Mouse (Mus musculus) ES-E14 (cell line): Measurements from ENCODE around the gene Ttll10. TPM values are rescaled to one million over a fixed set of nuclear protein-coding genes. Genes with fewer than 3 reads are reported as not detected.
A peak's percentile ranks its signal among the peaks of the same experiment; 100 is the strongest.

Experiments used
- DNase-seq: peaks from one replicate; pipeline ENCODE4 v3.0.0-alpha.2; 2013; ENCODE audit warnings: low read depth, low spot score
- H3K27ac ChIP-seq: 2 replicates; pipeline ENCODE4 v1.5.1; 2012; ENCODE audit warnings: low read depth, mild to moderate bottlenecking, low read length, moderate library complexity, mixed read lengths; ENCODE audit not compliant: poor library complexity, insufficient read depth, severe bottlenecking
- H3K36me3 ChIP-seq: 2 replicates; pipeline ENCODE4 v1.6.1; 2012; ENCODE audit warnings: mild to moderate bottlenecking, low read length, moderate library complexity, mixed read lengths; ENCODE audit not compliant: control insufficient read depth, poor library complexity, insufficient read depth, severe bottlenecking
- H3K4me1 ChIP-seq, 2 experiments: fragments of 150-350 bp in 1 of 2; sonication (generic) in 1 of 2; 2 replicates each; pipeline ENCODE4 v1.6.1; 2012; ENCODE audit warnings: low read length in 2 of 2, mild to moderate bottlenecking in 1 of 2, mixed read lengths in 1 of 2; ENCODE audit not compliant: control insufficient read depth in 2 of 2, insufficient read depth in 2 of 2, poor library complexity in 1 of 2
- H3K4me3 ChIP-seq, 2 experiments: fragments of 150-350 bp in 1 of 2; sonication (generic) in 1 of 2; 2 replicates each; pipeline ENCODE4 v1.5.1; 2012; ENCODE audit warnings: low read length in 2 of 2, low read depth in 1 of 2, mild to moderate bottlenecking in 1 of 2, mixed read lengths in 1 of 2; ENCODE audit not compliant: insufficient read depth in 1 of 2, poor library complexity in 1 of 2, severe bottlenecking in 1 of 2
- H3K9ac ChIP-seq: 2 replicates; pipeline ENCODE4 v1.6.1; 2012; ENCODE audit warnings: low read depth, mild to moderate bottlenecking, low read length, mixed read lengths; ENCODE audit not compliant: poor library complexity, insufficient read depth, severe bottlenecking
- H3K9me3 ChIP-seq: fragments of 150-350 bp; sonication (generic); 2 replicates; pipeline ENCODE4 v1.6.1; 2012; ENCODE audit warnings: low read depth, mild to moderate bottlenecking, low read length; ENCODE audit not compliant: control insufficient read depth, insufficient read depth
- CHD2 ChIP-seq: IDR thresholded peaks from 2 replicates; pipeline ENCODE4 v1.6.1; 2014; ENCODE audit warnings: mild to moderate bottlenecking, low read depth, low read length, inconsistent platforms
- HCFC1 ChIP-seq: IDR thresholded peaks from 2 replicates; pipeline ENCODE4 v1.6.1; 2012; ENCODE audit warnings: low read length, inconsistent platforms, borderline replicate concordance; ENCODE audit not compliant: insufficient read depth
- MAFK ChIP-seq: IDR thresholded peaks from 2 replicates; pipeline ENCODE4 v1.6.1; 2014; ENCODE audit warnings: mild to moderate bottlenecking, low read depth, low read length, inconsistent platforms; ENCODE audit not compliant: insufficient read depth
- ZC3H11A ChIP-seq: IDR thresholded peaks from 2 replicates; pipeline ENCODE4 v1.6.1; 2012; ENCODE audit warnings: low read depth, mild to moderate bottlenecking, inconsistent platforms, low read length, borderline replicate concordance
- ZNF384 ChIP-seq: IDR thresholded peaks from 2 replicates; pipeline ENCODE4 v1.6.1; 2012; ENCODE audit warnings: low read depth, low read length, inconsistent platforms
- in situ Hi-C, 2 experiments: fragments of 600-800 bp; cut with MboI; formaldehyde crosslinking; loops; one replicate each; pipeline ENCODE4 v1.15.1; 2025; ENCODE audit warnings: low sequenced_read_pairs in 2 of 2, inconsistent platforms in 1 of 2; ENCODE audit not compliant: unreplicated experiment in 2 of 2
- total RNA-seq: library from RNA; depleted of rRNA; stranded (reverse); fragments of 300-350 nt; gene quantifications from 2 replicates; pipeline ENCODE4 v1.2.3, GENCODE M21; 2012

Ttll10 gene
- total RNA-seq, 1 experiment = 0.22 TPM

GRCm38 (mm10) chr4:156064510-156064897, 5.3 kb upstream of the Ttll10 start:
- Histone ChIP-seq H3K4me3 (no peak overlapping the region), H3K36me3 (no peaks in the 10 kb centered on the region), H3K4me1 (peaks cover 11 to 30% of the 10 kb centered on the region in 2 experiments; a peak in 3 of 4 replicates), H3K27ac (peak overlapping the region; percentile 6; the same call in 1 of the 2 replicates), H3K9me3 (no peaks in the 10 kb centered on the region), H3K9ac (no peak overlapping the region)
- in situ Hi-C loops = no loop called here
- TF ChIP-seq HCFC1 (no peak), CHD2 (no peak), ZC3H11A (no peak), MAFK (no peak), ZNF384 (no peak)
- no peak for DNase-seq

DNA sequence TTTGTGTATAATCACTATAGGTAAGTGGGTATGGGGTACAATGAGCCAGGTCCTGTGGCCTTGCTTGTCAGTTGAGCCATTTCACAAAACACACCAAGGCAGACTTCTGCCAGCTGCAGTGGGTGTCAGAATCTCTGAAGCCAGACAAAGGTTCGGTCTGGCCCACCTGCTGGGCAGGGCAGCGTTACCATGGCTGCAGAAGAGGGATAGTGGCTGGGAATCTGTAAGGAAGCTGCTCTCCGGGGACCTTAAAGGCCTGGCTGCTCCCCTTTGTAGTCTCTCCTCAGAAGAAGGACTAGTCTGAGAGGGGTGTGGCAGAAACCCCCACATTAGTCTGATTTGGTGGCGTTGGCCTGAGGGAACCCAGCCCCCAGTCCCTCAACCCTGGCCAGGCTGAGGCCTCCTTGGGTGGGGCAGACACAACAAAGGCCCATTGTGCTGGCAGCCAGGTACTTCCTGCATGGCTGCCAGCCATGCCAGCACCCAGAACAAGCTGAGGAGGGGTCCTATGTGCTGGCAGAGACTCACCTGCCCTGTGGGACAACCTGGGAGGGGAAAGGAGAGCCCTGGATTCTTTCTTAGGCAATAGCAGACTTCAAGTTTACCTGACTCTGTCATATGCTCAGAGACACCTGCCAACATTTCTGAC, 4.8 kb upstream of the Ttll10 start:
- no peak for DNase-seq
- Histone ChIP-seq H3K36me3 (no peaks in the 10 kb centered on the region), H3K9me3 (no peaks in the 10 kb centered on the region), H3K4me1 (peaks cover 9 to 25% of the 10 kb centered on the region in 2 experiments; a peak in 3 of 4 replicates), H3K4me3 (no peak overlapping the region), H3K27ac (peak overlapping the region; percentile 6; the same call in 1 of the 2 replicates), H3K9ac (no peak overlapping the region)
- TF ChIP-seq CHD2 (no peak), HCFC1 (no peak), MAFK (no peak), ZC3H11A (no peak), ZNF384 (no peak)
- in situ Hi-C loops = no loop called here

DNA sequence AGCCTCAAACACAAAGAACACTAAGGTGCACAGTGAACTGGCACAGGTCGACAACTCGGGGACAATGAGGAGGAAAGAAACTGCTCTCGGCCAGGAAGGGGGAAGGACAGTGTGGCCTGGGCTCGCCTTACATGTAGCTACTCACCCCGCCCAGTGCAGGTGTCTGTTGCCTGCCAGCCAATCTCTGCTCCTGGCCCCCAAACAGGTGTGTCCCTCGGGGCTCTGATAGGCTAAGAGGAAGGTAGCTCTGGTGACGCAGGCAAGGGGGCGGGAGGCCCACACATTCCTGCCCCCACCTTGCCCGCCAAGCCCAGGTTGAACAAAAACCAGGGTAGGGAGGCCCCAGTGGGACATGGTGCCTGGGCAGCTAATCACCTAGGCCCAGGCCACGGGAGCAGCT, 499 bp upstream of the Ttll10 start:
- Histone ChIP-seq H3K4me3 (peak overlapping the region; percentile 57 to 66), H3K4me1 (peaks cover 5 to 20% of the 10 kb centered on the region in 2 experiments; a peak in 3 of 4 replicates), H3K36me3 (peaks cover under 1% of the 10 kb centered on the region; the same call in 1 of the 2 replicates), H3K9me3 (no peaks in the 10 kb centered on the region), H3K9ac (peak overlapping the region; percentile 46), H3K27ac (peak overlapping the region; percentile 66; the same call in 1 of the 2 replicates)
- TF ChIP-seq CHD2 (0 out of 2 replicates have a peak, but pooled peaks have one; percentile 27), ZNF384 (no peak)
- no peak for DNase-seq
- in situ Hi-C loops = no loop called here

DNA sequence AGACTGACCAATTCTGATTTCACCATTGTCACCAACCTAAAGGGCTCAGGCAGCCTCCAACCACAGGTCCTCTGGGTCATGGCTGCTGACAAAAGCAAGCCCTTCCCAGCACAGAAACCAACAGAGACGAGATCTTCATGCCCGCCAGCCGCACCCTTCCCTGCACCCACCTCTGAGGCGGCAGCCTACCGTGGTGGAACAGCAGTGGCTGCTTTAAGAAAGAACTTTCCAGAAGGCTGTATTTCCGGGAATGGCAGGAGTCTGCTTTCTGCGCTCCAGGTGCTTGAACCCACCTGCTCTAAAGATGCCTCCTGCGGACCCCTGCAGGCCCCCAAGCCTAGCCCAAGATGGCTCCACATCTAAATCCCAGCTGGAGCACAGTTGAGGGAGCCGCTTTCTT, 388 bp downstream of the Ttll10 start:
- DNase-seq = no peak
- no peak for TF ChIP-seq CHD2
- no peak for TF ChIP-seq MAFK
- no peak for TF ChIP-seq ZC3H11A
- no peak for TF ChIP-seq ZNF384
- TF ChIP-seq HCFC1 = no peak
- H3K9ac ChIP-seq = peak overlapping the region; percentile 46
- peaks cover 3% of the 10 kb centered on the region; the same call in 1 of the 2 replicates for H3K36me3 ChIP-seq
- no peaks in the 10 kb centered on the region for H3K9me3 ChIP-seq
- in situ Hi-C loops = no loop called here
- peaks cover 5 to 13% of the 10 kb centered on the region in 2 experiments; a peak in 3 of 4 replicates for H3K4me1 ChIP-seq
- peak overlapping the region; percentile 66; the same call in 1 of the 2 replicates for H3K27ac ChIP-seq
- H3K4me3 ChIP-seq = peak overlapping the region; percentile 57 to 66
